In genomic region chr17:87339122-87339521, GRCm38 (mm10) we compare ENCODE assay signal across 16 mouse cellular contexts. TPM values are rescaled to one million over a fixed set of nuclear protein-coding genes. Genes with fewer than 3 reads are reported as not detected.
DNase-seq lines count a peak whose midpoint lies in the region; TF ChIP-seq lines count a peak whose summit lies in the region.
"Had no signal": no experiment of that assay in that cellular context is flagged by ENCODE, and none has a peak within 500 bp of the region (broad histone marks: within the 10 kb centered on the region; RNA-seq: fewer than 3 reads in every experiment).

No protein-coding gene starts in this region.

- peaks cover 5% of the 10 kb centered on the region; the same call in 1 of the 2 replicates for H3K4me1 ChIP-seq in kidney, adult 2 months (ENCODE audit: control insufficient read depth, insufficient read depth, low read length)

- TF ChIP-seq POLR2A in kidney, adult 2 months (IDR thresholded peaks at IDR 0.05; ENCODE audit: low read depth, low read length), result no peak

- TF ChIP-seq CTCF in kidney, adult 2 months (conservative IDR thresholded peaks at IDR 0.05; ENCODE audit: insufficient read depth, insufficient read length, low read depth, low read length), result no peak

- H3K4me3 ChIP-seq in kidney, adult 2 months (ENCODE audit: insufficient read depth, low read depth, low read length), result no peak overlapping the region
- H3K4me3 ChIP-seq: embryonic facial prominence, embryonic 13.5 days; hindbrain, embryonic 10.5 days had no signal

- no peaks in the 10 kb centered on the region for H3K27me3 ChIP-seq in kidney, adult 2 months (replicated peaks; ENCODE audit: control insufficient read depth, insufficient read depth, low read length)
- H3K27me3 ChIP-seq: CH12.LX had no signal

- H3K36me3 ChIP-seq in kidney, adult 2 months (ENCODE audit: control insufficient read depth, insufficient read depth, low read length), result no peaks in the 10 kb centered on the region
- H3K36me3 ChIP-seq: hindbrain, embryonic 10.5 days had no signal

- 45% methylated on average over 1 of the region's 1 CpGs for WGBS in kidney, adult 2 months

- H3K27ac ChIP-seq in kidney, adult 2 months (ENCODE audit: insufficient read depth, low read depth, low read length), result no peak overlapping the region
- H3K27ac ChIP-seq: embryonic facial prominence, embryonic 13.5 days; hindbrain, embryonic 10.5 days had no signal

- peak; percentile 49 for DNase-seq in cerebellum, adult 9-11 months
- no peak for DNase-seq in cerebellum, postnatal 36 days
- peak; percentile 74 for DNase-seq in kidney, adult 2 months
- no peak for DNase-seq in kidney, postnatal 10 days
- DNase-seq in adrenal gland, adult 8-10 months, result peak; percentile 57
- peak; percentile 47 to 73 for DNase-seq in kidney, postnatal 25 days
- DNase-seq in layer of hippocampus, postnatal 14 days (ENCODE audit: low spot score in 2 of 2), result no peak
- DNase-seq: gastrocnemius, postnatal 14 days; layer of hippocampus, postnatal 36 days; lung, adult 2 months; lung, postnatal 36 days; right cerebral cortex, postnatal 25 days; thymus, postnatal 25 days had no signal

RNA-seq across cellular contexts. Expression of gene Ttc7, which starts 56.4 kb away (rescaled TPM):
- 68.6 and 81.9 TPM in 2 replicates for polyA plus RNA-seq in kidney, adult 2 months (2012; rRNA removed)
- 10 to 100 TPM; 13.5 to 18.6 (median 15.2) TPM for total RNA-seq in adrenal gland, adult 8-10 months (2022)
- 1 to 10 TPM; 6.8 to 6.9 TPM for total RNA-seq in layer of hippocampus, postnatal 14 days (2021)

Comparison
In these comparisons a context has a peak if more than half of its experiments do, and no peak if none do; other contexts are left out.
1. DNase-seq: peak in cerebellum, adult 9-11 months (single experiment), kidney, adult 2 months (single experiment), adrenal gland, adult 8-10 months (single experiment) and kidney, postnatal 25 days (2 of 2); none in cerebellum, postnatal 36 days (0 of 2), kidney, postnatal 10 days (single experiment) and layer of hippocampus, postnatal 14 days (0 of 2).